Mouse (Mus musculus): ENCODE data around the gene Ola1. TPM values are rescaled to one million over a fixed set of nuclear protein-coding genes. Genes with fewer than 3 reads are reported as not detected.
A peak's percentile ranks its signal among the peaks of the same experiment; 100 is the strongest.

Ola1 gene
- polyA plus RNA-seq, 1 experiment from 2014 or later: 81.7 TPM

GRCm38 (mm10) chr2:73070449-73071076 lies 148.2 kb downstream of the Ola1 start:
- Histone ChIP-seq H3K27ac (ENCODE audit: low read length) (no peak overlapping the region), H3K36me3 (ENCODE audit: control insufficient read depth, insufficient read depth, low read length) (no peaks in the 10 kb centered on the region), H3K9me3 (ENCODE audit: control insufficient read depth, low read depth, low read length) (no peaks in the 10 kb centered on the region), H3K27me3 (ENCODE audit: control insufficient read depth, insufficient read depth, low read length) (no peaks in the 10 kb centered on the region), H3K4me3 (ENCODE audit: low read depth, low read length) (no peak overlapping the region), H3K9ac (replicated peaks; ENCODE audit: low read depth, low read length) (no peak overlapping the region), H3K4me2 (replicated peaks; ENCODE audit: low read depth, low read length) (no peak overlapping the region), H3K4me1 (ENCODE audit: control insufficient read depth, insufficient read depth, low read length) (no peaks in the 10 kb centered on the region)
- 60% methylated on average over 10 of the region's 10 CpGs for WGBS
- ATAC-seq (ENCODE audit: insufficient number of reproducible peaks, insufficient read depth, low FRiP score, low read depth): no peak

- Histone ChIP-seq H3K36me3 (ENCODE audit: control insufficient read depth, insufficient read depth, low read length) (no peaks in the 10 kb centered on the region), H3K4me2 (replicated peaks; ENCODE audit: low read depth, low read length) (no peak overlapping the region), H3K27me3 (ENCODE audit: control insufficient read depth, insufficient read depth, low read length) (no peaks in the 10 kb centered on the region), H3K9me3 (ENCODE audit: control insufficient read depth, low read depth, low read length) (no peaks in the 10 kb centered on the region), H3K4me1 (ENCODE audit: control insufficient read depth, insufficient read depth, low read length) (no peaks in the 10 kb centered on the region), H3K27ac (ENCODE audit: low read length) (no peak overlapping the region), H3K4me3 (ENCODE audit: low read depth, low read length) (no peak overlapping the region), H3K9ac (replicated peaks; ENCODE audit: low read depth, low read length) (no peak overlapping the region)
- 94% methylated on average over 7 of the region's 7 CpGs for WGBS
- ATAC-seq (ENCODE audit: insufficient number of reproducible peaks, insufficient read depth, low FRiP score, low read depth): no peak
These were observed 149.4 kb downstream of the Ola1 start for GRCm38 (mm10) chr2:73069223-73069825.

- Histone ChIP-seq H3K9me3 (ENCODE audit: control insufficient read depth, low read depth, low read length) (no peaks in the 10 kb centered on the region), H3K36me3 (ENCODE audit: control insufficient read depth, insufficient read depth, low read length) (no peaks in the 10 kb centered on the region), H3K27ac (ENCODE audit: low read length) (no peak overlapping the region), H3K4me2 (replicated peaks; ENCODE audit: low read depth, low read length) (peak overlapping the region; percentile 21; the same call in 1 of the 2 replicates), H3K4me1 (ENCODE audit: control insufficient read depth, insufficient read depth, low read length) (no peaks in the 10 kb centered on the region), H3K9ac (replicated peaks; ENCODE audit: low read depth, low read length) (no peak overlapping the region), H3K27me3 (ENCODE audit: control insufficient read depth, insufficient read depth, low read length) (no peaks in the 10 kb centered on the region), H3K4me3 (ENCODE audit: low read depth, low read length) (no peak overlapping the region)
- no peak; the same call in 1 of the 2 replicates for ATAC-seq (ENCODE audit: insufficient number of reproducible peaks, insufficient read depth, low FRiP score, low read depth)
- 24% methylated on average over 20 of the region's 20 CpGs for WGBS
These were observed 152.2 kb downstream of the Ola1 start for GRCm38 (mm10) chr2:73066307-73067167.

GRCm38 (mm10) chr2:73063911-73064619 lies 154.7 kb downstream of the Ola1 start:
- Histone ChIP-seq H3K36me3 (ENCODE audit: control insufficient read depth, insufficient read depth, low read length) (no peaks in the 10 kb centered on the region), H3K4me2 (replicated peaks; ENCODE audit: low read depth, low read length) (no peak overlapping the region), H3K27me3 (ENCODE audit: control insufficient read depth, insufficient read depth, low read length) (no peaks in the 10 kb centered on the region), H3K27ac (ENCODE audit: low read length) (no peak overlapping the region), H3K4me1 (ENCODE audit: control insufficient read depth, insufficient read depth, low read length) (no peaks in the 10 kb centered on the region), H3K9ac (replicated peaks; ENCODE audit: low read depth, low read length) (no peak overlapping the region), H3K4me3 (ENCODE audit: low read depth, low read length) (no peak overlapping the region), H3K9me3 (ENCODE audit: control insufficient read depth, low read depth, low read length) (no peaks in the 10 kb centered on the region)
- WGBS: 77% methylated on average over 14 of the region's 14 CpGs
- ATAC-seq (ENCODE audit: insufficient number of reproducible peaks, insufficient read depth, low FRiP score, low read depth): no peak

- Histone ChIP-seq H3K9ac (replicated peaks; ENCODE audit: low read depth, low read length) (no peak overlapping the region), H3K9me3 (ENCODE audit: control insufficient read depth, low read depth, low read length) (no peaks in the 10 kb centered on the region), H3K4me2 (replicated peaks; ENCODE audit: low read depth, low read length) (no peak overlapping the region), H3K4me3 (ENCODE audit: low read depth, low read length) (no peak overlapping the region), H3K4me1 (ENCODE audit: control insufficient read depth, insufficient read depth, low read length) (no peaks in the 10 kb centered on the region), H3K27ac (ENCODE audit: low read length) (no peak overlapping the region), H3K36me3 (ENCODE audit: control insufficient read depth, insufficient read depth, low read length) (no peaks in the 10 kb centered on the region), H3K27me3 (ENCODE audit: control insufficient read depth, insufficient read depth, low read length) (no peaks in the 10 kb centered on the region)
- WGBS: 53% methylated on average over 6 of the region's 6 CpGs
- no peak for ATAC-seq (ENCODE audit: insufficient number of reproducible peaks, insufficient read depth, low FRiP score, low read depth)
These were observed 158.5 kb downstream of the Ola1 start for GRCm38 (mm10) chr2:73060259-73060585.

DNA sequence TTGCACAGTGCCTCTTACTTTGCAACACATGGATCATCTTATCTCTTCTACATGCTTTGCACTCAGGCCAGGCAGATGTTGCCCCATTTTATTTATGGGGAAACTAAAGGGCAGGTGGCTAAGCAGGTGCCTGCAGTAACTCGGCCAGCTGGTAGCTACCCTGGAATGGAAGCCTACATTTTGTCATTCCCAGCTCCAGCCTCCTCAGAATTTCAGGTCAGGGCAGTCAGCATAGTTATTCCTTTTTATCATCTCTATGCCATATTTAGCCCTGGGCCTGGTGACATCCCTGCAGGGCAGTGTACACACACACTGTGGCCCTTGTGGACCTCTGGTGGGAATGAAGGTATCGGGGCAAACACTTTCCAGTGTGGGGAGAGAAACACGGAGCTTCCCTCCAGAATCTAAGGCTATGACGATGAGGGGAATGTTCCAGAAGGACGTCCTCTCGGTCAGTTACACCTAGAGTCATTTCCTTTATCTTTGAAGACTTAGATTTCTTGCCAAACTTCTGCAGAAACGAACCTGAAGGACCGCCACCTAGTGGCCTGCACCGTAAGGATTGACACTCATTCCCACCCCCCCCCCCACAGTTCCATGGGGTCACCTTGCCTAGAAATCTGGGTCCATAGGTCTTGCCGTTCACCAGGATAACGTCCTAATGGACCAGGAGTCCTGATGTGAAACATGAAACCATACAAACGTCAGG lies 159.0 kb downstream of the Ola1 start:
- no peak for ATAC-seq (ENCODE audit: insufficient number of reproducible peaks, insufficient read depth, low FRiP score, low read depth)
- H3K4me2 ChIP-seq (replicated peaks; ENCODE audit: low read depth, low read length): no peak overlapping the region
- H3K27ac ChIP-seq (ENCODE audit: low read length): no peak overlapping the region
- H3K4me1 ChIP-seq (ENCODE audit: control insufficient read depth, insufficient read depth, low read length): no peaks in the 10 kb centered on the region
- no peak overlapping the region for H3K4me3 ChIP-seq (ENCODE audit: low read depth, low read length)
- no peaks in the 10 kb centered on the region for H3K36me3 ChIP-seq (ENCODE audit: control insufficient read depth, insufficient read depth, low read length)
- H3K27me3 ChIP-seq (ENCODE audit: control insufficient read depth, insufficient read depth, low read length): no peaks in the 10 kb centered on the region
- 26% methylated on average over 12 of the region's 12 CpGs for WGBS
- no peaks in the 10 kb centered on the region for H3K9me3 ChIP-seq (ENCODE audit: control insufficient read depth, low read depth, low read length)
- H3K9ac ChIP-seq (replicated peaks; ENCODE audit: low read depth, low read length): no peak overlapping the region

GRCm38 (mm10) chr2:73058344-73058743 lies 160.4 kb downstream of the Ola1 start:
- Histone ChIP-seq H3K9ac (replicated peaks; ENCODE audit: low read depth, low read length) (no peak overlapping the region), H3K4me2 (replicated peaks; ENCODE audit: low read depth, low read length) (no peak overlapping the region), H3K4me1 (ENCODE audit: control insufficient read depth, insufficient read depth, low read length) (no peaks in the 10 kb centered on the region), H3K9me3 (ENCODE audit: control insufficient read depth, low read depth, low read length) (no peaks in the 10 kb centered on the region), H3K36me3 (ENCODE audit: control insufficient read depth, insufficient read depth, low read length) (no peaks in the 10 kb centered on the region), H3K27ac (ENCODE audit: low read length) (no peak overlapping the region), H3K27me3 (ENCODE audit: control insufficient read depth, insufficient read depth, low read length) (no peaks in the 10 kb centered on the region), H3K4me3 (ENCODE audit: low read depth, low read length) (no peak overlapping the region)
- WGBS: 89% methylated on average over 1 of the region's 1 CpGs
- no peak for ATAC-seq (ENCODE audit: insufficient number of reproducible peaks, insufficient read depth, low FRiP score, low read depth)

GRCm38 (mm10) chr2:73057589-73057988 lies 161.1 kb downstream of the Ola1 start:
- Histone ChIP-seq H3K9me3 (ENCODE audit: control insufficient read depth, low read depth, low read length) (no peaks in the 10 kb centered on the region), H3K4me1 (ENCODE audit: control insufficient read depth, insufficient read depth, low read length) (no peaks in the 10 kb centered on the region), H3K4me3 (ENCODE audit: low read depth, low read length) (no peak overlapping the region), H3K27ac (ENCODE audit: low read length) (no peak overlapping the region), H3K27me3 (ENCODE audit: control insufficient read depth, insufficient read depth, low read length) (no peaks in the 10 kb centered on the region), H3K36me3 (ENCODE audit: control insufficient read depth, insufficient read depth, low read length) (no peaks in the 10 kb centered on the region), H3K9ac (replicated peaks; ENCODE audit: low read depth, low read length) (no peak overlapping the region), H3K4me2 (replicated peaks; ENCODE audit: low read depth, low read length) (no peak overlapping the region)
- ATAC-seq (ENCODE audit: insufficient number of reproducible peaks, insufficient read depth, low FRiP score, low read depth): no peak
- WGBS: 90% methylated on average over 2 of the region's 2 CpGs
